Mouse (Mus musculus) heart, embryonic 16.5 days (tissue): ENCODE measurements around the gene Npr1. TPM values are rescaled to one million over a fixed set of nuclear protein-coding genes. Genes with fewer than 3 reads are reported as not detected.
A peak's percentile ranks its signal among the peaks of the same experiment; 100 is the strongest.

ENCODE experiments used
- ATAC-seq: fragments of 200-750 bp; cut with Nextera tagmentation; replicated peaks from 2 replicates; pipeline ENCODE4 v1.8.0; 2017; ENCODE audit warnings: moderate number of reproducible peaks; ENCODE audit not compliant: insufficient read depth, low FRiP score; ENCODE audit errors: extremely low read depth
- H3K27ac ChIP-seq: fragments of 300-500 bp; sonication (generic); 2 replicates; pipeline ENCODE4 v1.5.1; 2014; ENCODE audit warnings: mild to moderate bottlenecking, low read length, control low read depth, moderate library complexity
- H3K27me3 ChIP-seq: fragments of 300-500 bp; sonication (generic); 2 replicates; pipeline ENCODE4 v1.6.1; 2014; ENCODE audit warnings: low read length, mixed read lengths; ENCODE audit not compliant: control insufficient read depth, insufficient read depth
- H3K36me3 ChIP-seq: fragments of 300-500 bp; sonication (generic); 2 replicates; pipeline ENCODE4 v1.6.1; 2014; ENCODE audit not compliant: control insufficient read depth, insufficient read depth
- H3K4me1 ChIP-seq: fragments of 300-500 bp; sonication (generic); 2 replicates; pipeline ENCODE4 v1.6.1; 2014; ENCODE audit warnings: low read length, mixed read lengths; ENCODE audit not compliant: control insufficient read depth, insufficient read depth
- H3K4me2 ChIP-seq: fragments of 300-500 bp; sonication (generic); 2 replicates; pipeline ENCODE4 v1.6.1; 2014; ENCODE audit warnings: low read depth, mild to moderate bottlenecking, control low read depth, low read length
- H3K4me3 ChIP-seq: fragments of 300-500 bp; sonication (generic); 2 replicates; pipeline ENCODE4 v1.5.1; 2014; ENCODE audit warnings: mild to moderate bottlenecking, control low read depth, low read length
- H3K9ac ChIP-seq: fragments of 300-500 bp; sonication (generic); 2 replicates; pipeline ENCODE4 v1.6.1; 2014; ENCODE audit warnings: low read length, control low read depth
- H3K9me3 ChIP-seq: fragments of 300-500 bp; sonication (generic); replicated peaks from 2 replicates; pipeline ENCODE4 v1.6.1; 2016; ENCODE audit warnings: low read length; ENCODE audit not compliant: control insufficient read depth
- WGBS: fragments of 180-500 bp; shearing (Covaris S2); extraction: QIAGEN DNeasy Blood & Tissue Kit; methylation state at CpG from one replicate; pipeline ENCODE4 v1.1.7; 2014; 5-methylcytosine and 5-hydroxymethylcytosine counted together
- polyA plus RNA-seq: library from polyadenylated mRNA; unstranded; fragments of >200 nt; fragmentation: Nextera tagmentation; extraction: Ambion mirVana; gene quantifications from 2 replicates; pipeline ENCODE4 v1.2.1, GENCODE M21; 2015

The Npr1 gene
- polyA plus RNA-seq, 1 experiment from 2014 or later, result 11.3 TPM

DNA sequence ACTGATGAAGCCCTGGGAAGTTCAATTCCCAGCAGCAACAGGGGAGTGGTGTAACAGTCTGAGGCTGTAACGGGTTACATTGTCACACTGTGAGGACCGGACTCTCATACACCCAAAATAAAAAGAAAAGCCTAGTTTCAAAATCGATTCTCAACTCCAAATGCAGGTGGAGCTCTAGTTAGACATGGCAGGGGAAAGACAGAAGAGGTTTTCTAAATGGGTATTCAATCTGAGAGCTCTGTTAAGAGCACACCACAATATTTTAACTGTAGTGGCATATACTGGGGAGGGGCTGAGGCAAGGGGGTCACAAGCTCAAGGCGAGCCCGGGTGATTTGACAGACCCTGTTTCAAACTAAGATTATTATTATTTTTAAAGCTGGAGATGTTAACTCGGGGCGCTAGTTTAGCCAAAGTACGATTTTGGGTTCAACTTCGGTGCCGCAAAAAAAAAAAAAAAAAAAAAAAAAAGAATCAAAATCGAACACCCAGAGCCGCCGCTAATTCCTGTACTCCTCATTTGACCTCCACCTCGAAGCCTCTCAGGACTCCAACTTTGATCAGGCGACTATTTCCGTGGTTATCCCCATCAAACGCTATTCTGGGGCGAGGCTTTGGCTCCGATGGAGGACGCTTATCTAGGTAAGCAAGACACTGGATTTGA is 42.8 kb upstream of the Npr1 start:
- no peaks in the 10 kb centered on the region for H3K27me3 ChIP-seq
- H3K4me3 ChIP-seq, result peak overlapping the region; percentile 83
- peaks cover 19% of the 10 kb centered on the region for H3K4me1 ChIP-seq
- H3K9me3 ChIP-seq, result no peaks in the 10 kb centered on the region
- peak overlapping the region; percentile 96 for H3K9ac ChIP-seq
- peaks cover 22% of the 10 kb centered on the region for H3K36me3 ChIP-seq
- no peak for ATAC-seq
- WGBS, result 2% methylated on average over 20 of the region's 20 CpGs
- peak overlapping the region; percentile 78 for H3K4me2 ChIP-seq
- peak overlapping the region; percentile 95 for H3K27ac ChIP-seq

DNA sequence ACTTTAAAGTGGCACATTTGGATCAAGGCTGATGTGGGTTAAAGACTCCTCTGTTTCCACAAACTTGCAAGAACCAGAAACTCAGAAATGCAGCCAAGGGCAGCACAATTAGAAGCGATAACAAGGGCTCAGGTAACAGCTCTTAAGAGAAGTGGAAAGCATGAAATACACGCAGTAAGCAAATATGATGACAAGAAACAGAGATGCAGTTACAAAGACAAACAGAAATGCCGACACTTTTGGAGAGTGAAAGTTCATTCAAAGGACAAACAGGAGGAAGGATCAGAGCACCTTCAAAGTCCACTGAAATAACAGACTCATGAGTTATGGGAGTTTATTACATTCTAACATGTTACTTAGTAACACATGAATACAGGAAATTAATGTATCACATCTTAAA is 40.7 kb upstream of the Npr1 start:
- Histone ChIP-seq H3K4me2 (no peak overlapping the region), H3K27ac (no peak overlapping the region), H3K4me1 (peaks cover 14% of the 10 kb centered on the region), H3K9me3 (no peaks in the 10 kb centered on the region), H3K4me3 (no peak overlapping the region), H3K9ac (no peak overlapping the region), H3K27me3 (no peaks in the 10 kb centered on the region), H3K36me3 (peaks cover 35% of the 10 kb centered on the region)
- WGBS, result 62% methylated on average over 3 of the region's 3 CpGs
- no peak for ATAC-seq

DNA sequence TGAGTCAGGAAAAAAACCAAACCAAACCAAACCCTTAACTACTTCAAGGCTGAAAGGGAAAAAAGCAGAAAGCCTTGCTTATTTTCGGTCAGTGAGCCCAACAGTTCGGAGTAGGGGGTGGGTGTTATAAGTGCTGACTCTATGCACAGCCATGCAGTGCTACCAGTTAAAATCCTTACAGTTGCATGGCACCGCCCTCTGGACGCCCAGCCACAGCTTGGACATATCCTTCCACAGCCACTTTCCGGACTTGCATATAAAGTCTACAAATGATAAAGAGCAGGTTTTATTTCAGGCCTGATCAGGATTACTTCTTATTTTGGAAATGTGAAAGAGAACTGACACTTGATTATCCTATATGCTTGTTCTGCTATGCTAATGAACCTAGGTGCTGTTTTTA is 39.5 kb upstream of the Npr1 start:
- H3K4me1 ChIP-seq, result peaks cover 14% of the 10 kb centered on the region
- WGBS, result 87% methylated on average over 5 of the region's 5 CpGs
- no peak overlapping the region for H3K27ac ChIP-seq
- H3K9ac ChIP-seq, result no peak overlapping the region
- no peaks in the 10 kb centered on the region for H3K9me3 ChIP-seq
- H3K36me3 ChIP-seq, result peaks cover 36% of the 10 kb centered on the region
- no peak overlapping the region for H3K4me2 ChIP-seq
- no peak overlapping the region for H3K4me3 ChIP-seq
- H3K27me3 ChIP-seq, result no peaks in the 10 kb centered on the region
- no peak for ATAC-seq

DNA sequence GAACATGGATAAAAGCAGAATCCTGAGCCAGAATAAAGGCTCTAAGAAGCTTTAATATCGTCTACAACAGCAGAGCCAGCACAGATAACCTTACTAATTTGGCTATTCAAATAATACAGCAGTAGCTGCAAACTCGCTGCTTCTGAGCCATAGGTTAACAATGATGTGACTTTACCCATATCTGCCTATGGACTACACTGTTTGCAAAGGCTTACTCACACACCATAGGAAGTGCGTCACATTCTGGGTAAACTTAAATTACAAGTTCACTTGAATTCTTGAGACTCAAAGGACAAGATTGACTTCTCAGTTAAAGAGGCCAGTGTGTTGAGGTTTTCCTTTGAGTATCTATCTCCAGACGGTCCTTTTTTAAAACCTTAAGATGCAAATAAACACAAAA is 37.8 kb upstream of the Npr1 start:
- Histone ChIP-seq H3K27me3 (no peaks in the 10 kb centered on the region), H3K4me3 (no peak overlapping the region), H3K36me3 (peaks cover 42% of the 10 kb centered on the region), H3K4me1 (peaks cover 10% of the 10 kb centered on the region), H3K27ac (no peak overlapping the region), H3K4me2 (no peak overlapping the region), H3K9me3 (no peaks in the 10 kb centered on the region), H3K9ac (no peak overlapping the region)
- WGBS, result 82% methylated on average over 4 of the region's 4 CpGs
- no peak for ATAC-seq

DNA sequence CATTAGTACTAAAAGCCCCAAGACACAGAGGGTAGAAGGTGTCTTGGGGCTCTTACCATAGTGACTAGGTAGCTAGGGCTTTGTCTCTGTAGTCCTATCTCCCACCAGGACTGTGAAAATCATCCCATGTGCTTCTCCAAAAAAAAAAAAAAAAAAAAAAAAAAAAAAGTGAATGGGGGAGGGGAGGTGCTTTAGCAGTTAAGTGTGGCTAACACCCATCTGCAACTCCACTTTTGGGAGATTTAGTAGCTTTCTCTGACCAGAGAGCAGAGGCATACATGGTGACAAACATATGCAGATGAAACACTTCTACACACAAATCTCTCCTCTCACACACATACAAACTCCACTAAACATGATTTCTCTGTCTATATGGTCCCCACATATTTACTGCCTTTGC is 31.9 kb upstream of the Npr1 start:
- Histone ChIP-seq H3K4me1 (no peaks in the 10 kb centered on the region), H3K4me3 (no peak overlapping the region), H3K9ac (no peak overlapping the region), H3K27ac (no peak overlapping the region), H3K9me3 (no peaks in the 10 kb centered on the region), H3K4me2 (no peak overlapping the region), H3K36me3 (peaks cover 41% of the 10 kb centered on the region), H3K27me3 (no peaks in the 10 kb centered on the region)
- ATAC-seq, result no peak

DNA sequence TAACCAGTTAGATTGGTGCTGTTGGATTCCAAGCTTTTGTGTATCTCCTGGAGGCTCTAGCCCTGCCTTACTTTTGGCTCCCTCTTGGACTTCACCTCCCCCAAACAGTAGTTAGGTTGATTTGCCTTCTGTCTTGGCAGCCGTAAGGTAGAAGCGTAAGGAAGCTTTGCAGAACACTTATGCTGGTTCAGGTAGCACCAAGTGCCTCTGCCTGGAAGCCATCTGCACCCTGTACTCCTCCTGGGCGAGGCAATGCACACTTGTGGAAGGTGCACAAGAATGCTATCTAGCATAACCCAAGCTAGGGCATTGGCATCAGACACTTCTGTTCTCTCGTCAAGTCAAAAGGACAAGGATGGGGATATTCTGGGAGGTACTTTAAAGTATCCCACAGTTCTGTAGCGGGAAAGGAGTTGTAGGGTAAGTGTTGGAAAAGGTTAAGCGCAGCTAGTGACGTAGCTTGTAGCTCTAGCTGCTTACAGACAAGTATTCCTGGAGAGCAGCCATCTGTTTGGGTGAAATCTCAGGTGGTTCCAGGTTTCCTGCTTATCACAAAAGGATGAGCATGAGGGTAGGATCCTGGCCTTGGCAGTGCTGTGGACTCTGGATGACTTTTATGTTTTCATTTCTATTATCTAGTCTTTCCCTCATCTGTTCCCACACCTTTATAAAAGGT is 30.3 kb upstream of the Npr1 start:
- Histone ChIP-seq H3K4me2 (no peak overlapping the region), H3K27me3 (no peaks in the 10 kb centered on the region), H3K36me3 (peaks cover 30% of the 10 kb centered on the region), H3K27ac (no peak overlapping the region), H3K9me3 (no peaks in the 10 kb centered on the region), H3K4me1 (no peaks in the 10 kb centered on the region), H3K9ac (no peak overlapping the region), H3K4me3 (no peak overlapping the region)
- ATAC-seq, result no peak
- WGBS, result 80% methylated on average over 7 of the region's 7 CpGs

DNA sequence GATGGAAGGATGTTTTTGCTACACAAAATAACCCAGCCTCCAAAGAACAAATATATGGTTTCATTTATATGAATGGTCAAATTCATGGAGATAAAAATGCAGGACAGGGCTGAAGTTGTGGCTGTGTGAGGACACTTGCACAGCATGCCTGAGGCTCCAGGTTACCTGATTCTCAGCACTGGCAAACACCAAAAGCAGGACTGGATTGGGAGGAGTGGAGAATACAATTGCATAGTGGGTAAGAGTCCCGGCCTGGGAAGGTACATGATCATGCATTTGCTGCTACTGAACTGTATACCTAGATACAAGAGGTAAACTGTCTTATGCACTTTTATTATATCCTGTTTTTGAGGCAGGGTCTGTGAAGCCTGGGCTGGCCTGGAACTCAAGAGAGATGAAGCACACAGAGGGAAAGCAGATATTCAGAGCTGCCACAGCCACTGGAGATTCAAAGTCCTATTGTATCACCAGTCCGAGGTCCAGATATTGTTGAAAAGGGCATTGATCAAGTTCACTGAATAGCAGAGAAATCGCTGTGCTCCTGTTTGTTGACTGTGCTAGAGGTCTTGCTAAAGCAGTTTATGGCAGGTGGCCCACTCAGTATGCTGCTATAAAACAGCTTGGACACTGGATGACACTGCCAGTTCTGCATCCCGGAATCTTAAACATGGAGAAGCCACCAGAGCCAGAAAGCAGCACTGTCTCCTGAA is 28.3 kb upstream of the Npr1 start:
- Histone ChIP-seq H3K27ac (no peak overlapping the region), H3K4me1 (peaks cover 5% of the 10 kb centered on the region), H3K4me2 (no peak overlapping the region), H3K36me3 (peaks cover 24% of the 10 kb centered on the region), H3K27me3 (no peaks in the 10 kb centered on the region), H3K9me3 (no peaks in the 10 kb centered on the region), H3K9ac (no peak overlapping the region), H3K4me3 (no peak overlapping the region)
- no peak for ATAC-seq
- WGBS, result 68% methylated on average over 4 of the region's 4 CpGs

DNA sequence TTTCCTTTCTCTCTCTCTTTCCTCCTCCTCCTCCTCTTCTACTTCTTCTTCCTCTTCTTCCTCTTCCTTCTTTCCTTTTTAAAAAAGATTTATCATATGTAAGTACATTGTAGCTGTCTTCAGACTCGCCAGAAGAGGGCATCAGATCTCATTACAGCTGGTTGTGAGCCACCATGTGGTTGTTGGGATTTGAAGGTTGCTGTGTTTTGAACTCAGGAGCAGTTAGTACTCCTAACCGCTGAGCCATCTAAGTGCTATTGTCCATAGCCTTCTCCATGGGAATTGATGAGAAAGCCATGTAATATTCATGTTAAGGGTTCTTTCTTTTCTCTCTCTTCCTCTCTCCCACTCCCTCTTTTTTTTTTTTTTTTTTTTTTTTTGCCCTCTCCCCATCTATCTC is 25.7 kb upstream of the Npr1 start:
- H3K9me3 ChIP-seq, result no peaks in the 10 kb centered on the region
- H3K27me3 ChIP-seq, result no peaks in the 10 kb centered on the region
- 45% methylated on average over 2 of the region's 2 CpGs for WGBS
- H3K27ac ChIP-seq, result no peak overlapping the region
- H3K4me2 ChIP-seq, result no peak overlapping the region
- peaks cover 20% of the 10 kb centered on the region for H3K36me3 ChIP-seq
- peaks cover 5% of the 10 kb centered on the region for H3K4me1 ChIP-seq
- H3K4me3 ChIP-seq, result no peak overlapping the region
- ATAC-seq, result no peak
- no peak overlapping the region for H3K9ac ChIP-seq

DNA sequence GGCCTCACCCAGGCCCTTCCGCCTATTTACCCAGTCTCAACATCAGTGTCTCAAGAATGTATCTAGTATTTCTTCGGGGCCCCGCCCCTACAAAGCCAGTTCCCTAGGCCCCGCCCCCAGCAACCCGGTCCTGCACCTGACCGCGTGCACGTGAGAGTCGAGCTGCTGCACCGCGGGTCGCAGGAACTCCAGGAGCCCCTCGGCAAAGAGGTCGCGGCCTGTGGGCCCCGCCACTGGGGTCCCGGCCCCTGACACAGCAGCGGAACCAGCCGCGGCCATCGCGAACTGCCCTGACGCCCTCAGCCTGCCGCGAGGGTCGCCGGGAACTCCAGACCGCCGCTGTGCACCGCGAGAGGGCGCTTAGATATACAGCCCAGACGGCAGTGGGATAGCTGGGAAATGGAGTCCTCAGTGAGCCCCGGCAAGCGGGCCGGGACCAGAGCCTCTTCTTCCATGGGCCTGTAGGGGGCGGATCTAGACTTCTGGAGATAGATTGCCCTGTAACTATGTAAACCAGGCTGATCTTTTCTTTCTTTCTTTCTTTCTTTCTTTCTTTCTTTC is 25.1 kb upstream of the Npr1 start, which contains the start of gene Snapin:
Gene Snapin, minus strand, starts transcription at position 338 of the 561 bp plus-strand sequence.
- H3K4me2 ChIP-seq, result peak within 1 kb of the TSS; percentile 66
- peaks cover 5% of the 10 kb centered on the region for H3K4me1 ChIP-seq
- under 1% methylated on average over 37 of the region's 37 CpGs for WGBS
- peak within 1 kb of the TSS; percentile 65 for H3K27ac ChIP-seq
- peak; percentile 97 for ATAC-seq
- no peaks in the 10 kb centered on the region for H3K9me3 ChIP-seq
- no peaks in the 10 kb centered on the region for H3K27me3 ChIP-seq
- H3K36me3 ChIP-seq, result peaks cover 25% of the 10 kb centered on the region
- peak within 1 kb of the TSS; percentile 85 for H3K4me3 ChIP-seq
- H3K9ac ChIP-seq, result peak within 1 kb of the TSS; percentile 89
